Mouse (Mus musculus) liver, postnatal 0 days (tissue): ENCODE measurements around the gene Fut8.

Experiments
- CTCF ChIP-seq: sonication (generic); IDR thresholded peaks from 2 replicates; pipeline ENCODE4 v1.5.1; 2016; ENCODE audit warnings: antibody characterized with exemption, low read depth
- EP300 ChIP-seq: IDR thresholded peaks from 2 replicates; pipeline ENCODE4 v1.6.1; 2016; ENCODE audit warnings: antibody characterized with exemption, low read depth, mild to moderate bottlenecking

DNA sequence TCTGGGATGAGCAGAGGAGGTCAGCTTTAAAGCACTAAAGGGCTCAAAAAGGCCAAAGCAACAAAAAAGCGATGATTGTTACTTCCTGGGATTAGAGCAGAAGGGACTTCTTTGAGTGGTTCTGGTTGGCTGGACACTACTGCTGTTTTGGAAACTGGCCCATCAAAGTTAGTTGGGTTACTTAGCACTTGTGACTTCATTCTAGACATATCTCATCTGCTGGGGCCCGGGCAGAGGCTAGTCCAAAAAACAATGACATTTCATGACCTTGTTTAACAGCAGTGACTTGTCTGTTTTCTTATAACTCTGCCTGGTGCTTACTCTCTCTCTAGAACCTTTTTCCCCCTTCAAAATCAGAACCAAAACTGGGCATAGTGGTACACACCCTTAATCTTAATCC lies 59.9 kb downstream of the Fut8 start:
- TF ChIP-seq EP300 = no peak
- no peak for TF ChIP-seq CTCF
